In the genomic region with DNA sequence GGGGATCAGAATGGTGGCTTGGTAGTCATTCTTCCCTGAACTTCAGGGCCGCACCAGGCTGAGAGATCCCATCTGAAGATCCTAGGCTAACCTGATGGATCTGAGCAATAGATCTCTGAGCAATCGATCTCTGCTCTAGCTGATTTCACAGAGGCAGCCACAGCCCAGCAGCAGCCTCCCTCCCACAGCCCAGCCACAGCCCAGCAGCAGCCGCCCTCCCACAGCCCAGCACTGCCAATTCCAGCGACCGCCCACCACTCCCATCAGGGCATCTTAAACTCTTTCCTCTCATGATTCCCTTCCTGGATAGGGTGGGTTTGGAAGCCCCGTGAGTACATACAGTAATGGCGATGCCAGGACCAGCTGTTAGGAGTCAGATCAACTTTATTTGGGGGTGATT, we compare ENCODE assay signal across 27 mouse cellular contexts. TPM values are rescaled to one million over a fixed set of nuclear protein-coding genes. Genes with fewer than 3 reads are reported as not detected.
"Had no signal": no experiment of that assay in that cellular context is flagged by ENCODE, and none has a peak within 500 bp of the region (broad histone marks: within the 10 kb centered on the region; RNA-seq: fewer than 3 reads in every experiment).

No protein-coding gene starts in this region.

- H3K9me3 ChIP-seq: limb, embryonic 12.5 days; liver, embryonic 13.5 days; midbrain, embryonic 12.5 days; neural tube, embryonic 13.5 days had no signal

- H3K4me1 ChIP-seq: limb, embryonic 12.5 days; liver, embryonic 13.5 days; midbrain, embryonic 12.5 days; neural tube, embryonic 13.5 days had no signal

- H3K27ac ChIP-seq: left cerebral cortex, adult 2 months; limb, embryonic 12.5 days; liver, embryonic 13.5 days; midbrain, embryonic 12.5 days; neural tube, embryonic 13.5 days; stomach, postnatal 0 days had no signal

- H3K27me3 ChIP-seq: limb, embryonic 12.5 days; liver, embryonic 13.5 days; midbrain, embryonic 12.5 days; neural tube, embryonic 13.5 days had no signal

- DNase-seq: kidney, adult 18-20 months; liver, embryonic 13.5 days; lung, adult 2 months; lung, postnatal 14 days; lung, postnatal 4 days; retina, postnatal 1 day; thymus, postnatal 25 days had no signal

- ATAC-seq: inflammation-experienced regulatory T-cells, adult 6 months; intestine, embryonic 16.5 days; midbrain, embryonic 16.5 days had no signal

- H3K36me3 ChIP-seq: limb, embryonic 12.5 days; liver, embryonic 13.5 days; midbrain, embryonic 12.5 days; neural tube, embryonic 13.5 days had no signal

- H3K9ac ChIP-seq: limb, embryonic 12.5 days; liver, embryonic 13.5 days; midbrain, embryonic 12.5 days; neural tube, embryonic 13.5 days had no signal

- H3K4me2 ChIP-seq: limb, embryonic 12.5 days; liver, embryonic 13.5 days; midbrain, embryonic 12.5 days; neural tube, embryonic 13.5 days had no signal

- H3K4me3 ChIP-seq: left cerebral cortex, adult 2 months; limb, embryonic 12.5 days; liver, embryonic 13.5 days; midbrain, embryonic 12.5 days; myocyte; neural tube, embryonic 13.5 days had no signal

RNA-seq across cellular contexts. Expression of gene Neurog3, which starts 43.8 kb away (rescaled TPM):
- total RNA-seq: layer of hippocampus, adult 18-20 months; layer of hippocampus, postnatal 25 days; left cerebral cortex, adult 2 months; left cerebral cortex, postnatal 10 days; left cerebral cortex, postnatal 36 days; liver, adult 2 months; megakaryocyte, adult 5-6 weeks; monocyte, adult 5-6 weeks; neutrophil, adult 5-6 weeks had no signal
- polyA plus RNA-seq: inflammation-experienced regulatory T-cells, adult 6 months; kidney, embryonic 14.5 days; limb, embryonic 12.5 days; liver, adult 2 months; liver, embryonic 13.5 days; lung, adult 2 months; lung, embryonic 16.5 days; midbrain, embryonic 12.5 days; midbrain, embryonic 16.5 days; myocyte; thymus, postnatal 0 days had no signal

RNA-seq across cellular contexts. Expression of gene Fam241b, which starts 54.6 kb away (rescaled TPM):
- total RNA-seq: megakaryocyte, adult 5-6 weeks; neutrophil, adult 5-6 weeks had no signal
